Mouse (Mus musculus) intestine, embryonic 15.5 days (tissue): ENCODE data around the gene Gm5447. TPM values are rescaled to one million over a fixed set of nuclear protein-coding genes. Genes with fewer than 3 reads are reported as not detected.

ENCODE experiments used
- ATAC-seq: fragments of 200-750 bp; cut with Nextera tagmentation; 2 replicates; pipeline ENCODE4 v1.8.0; 2017; ENCODE audit warnings: moderate TSS enrichment, moderate library complexity
- H3K27ac ChIP-seq: fragments of 300-500 bp; sonication (generic); 2 replicates; pipeline ENCODE4 v1.5.1; 2015; ENCODE audit warnings: mild to moderate bottlenecking, inconsistent platforms
- H3K27me3 ChIP-seq: fragments of 300-500 bp; sonication (generic); replicated peaks from 2 replicates; pipeline ENCODE4 v1.6.1; 2015; ENCODE audit warnings: inconsistent platforms
- H3K36me3 ChIP-seq: fragments of 300-500 bp; sonication (generic); 2 replicates; pipeline ENCODE4 v1.6.1; 2015; ENCODE audit warnings: inconsistent platforms
- H3K4me1 ChIP-seq: fragments of 300-500 bp; sonication (generic); replicated peaks from 2 replicates; pipeline ENCODE4 v1.6.1; 2015; ENCODE audit warnings: inconsistent platforms
- H3K4me2 ChIP-seq: fragments of 300-500 bp; sonication (generic); replicated peaks from 2 replicates; pipeline ENCODE4 v1.6.1; 2015; ENCODE audit warnings: mild to moderate bottlenecking, inconsistent platforms
- H3K4me3 ChIP-seq: fragments of 300-500 bp; sonication (generic); replicated peaks from 2 replicates; pipeline ENCODE4 v1.5.1; 2015; ENCODE audit warnings: inconsistent platforms
- H3K9ac ChIP-seq: fragments of 300-500 bp; sonication (generic); 2 replicates; pipeline ENCODE4 v1.6.1; 2015; ENCODE audit warnings: inconsistent platforms
- H3K9me3 ChIP-seq: fragments of 300-500 bp; sonication (generic); 2 replicates; pipeline ENCODE4 v1.6.1; 2016; ENCODE audit warnings: inconsistent platforms
- WGBS: fragments of 180-500 bp; shearing (Covaris S2); methylation state at CpG from one replicate; pipeline ENCODE4 v1.1.7; 2015; 5-methylcytosine and 5-hydroxymethylcytosine counted together
- polyA plus RNA-seq: library from polyadenylated mRNA; unstranded; fragments of >200 nt; fragmentation: Nextera tagmentation; extraction: Ambion mirVana; gene quantifications from 2 replicates; pipeline ENCODE4 v1.2.1, GENCODE M21; 2015

Gm5447 gene
- polyA plus RNA-seq, 1 experiment from 2014 or later, result 0.30 TPM

DNA sequence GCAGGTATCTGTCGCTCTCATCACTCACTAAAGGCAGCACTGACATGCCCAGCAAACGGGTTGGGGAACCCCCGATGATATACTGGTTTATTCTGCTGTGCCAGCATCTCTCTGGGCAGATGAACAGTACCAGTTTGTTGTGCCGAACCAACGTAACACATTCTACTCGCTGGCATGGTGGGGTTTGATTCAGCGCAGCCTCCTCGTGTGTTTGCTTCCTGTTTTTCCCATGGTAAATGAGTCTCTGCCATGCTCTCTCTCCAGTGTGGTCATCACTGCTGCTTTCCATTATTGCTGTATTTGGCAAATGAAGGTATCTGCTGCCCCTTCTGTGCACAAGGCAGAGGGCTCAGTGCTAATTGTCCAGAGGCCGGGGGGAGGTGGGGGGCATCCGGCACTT lies 15.7 kb downstream of the Gm5447 start:
- Histone ChIP-seq H3K27ac (peak overlapping the region; percentile 58; the same call in 1 of the 2 replicates), H3K9me3 (no peaks in the 10 kb centered on the region), H3K27me3 (no peaks in the 10 kb centered on the region), H3K4me1 (no peaks in the 10 kb centered on the region), H3K4me2 (peak overlapping the region; percentile 26; the same call in 1 of the 2 replicates), H3K36me3 (no peaks in the 10 kb centered on the region), H3K9ac (no peak overlapping the region), H3K4me3 (no peak overlapping the region)
- no peak; the same call in 1 of the 2 replicates for ATAC-seq
- WGBS, result 59% methylated on average over 10 of the region's 10 CpGs

DNA sequence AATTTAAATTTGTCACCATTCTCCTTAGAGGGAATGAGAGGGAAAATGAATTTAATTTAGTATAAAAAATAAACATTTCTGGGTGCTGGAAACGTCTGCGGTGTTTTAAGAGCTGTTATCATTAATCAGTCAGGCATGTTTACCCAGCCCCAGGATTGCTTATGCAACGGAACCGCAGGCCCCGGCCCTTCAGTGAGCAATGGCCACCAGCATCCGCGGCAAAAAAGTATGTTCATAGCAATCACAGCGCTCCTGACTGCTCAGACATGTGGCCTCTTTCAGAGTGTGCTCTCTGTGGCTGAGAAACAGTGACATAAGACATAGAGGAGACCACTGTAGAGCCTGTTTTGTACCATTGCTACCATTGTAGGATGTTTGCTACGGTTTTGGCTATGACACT lies 16.2 kb downstream of the Gm5447 start:
- Histone ChIP-seq H3K27ac (peak overlapping the region; percentile 58; the same call in 1 of the 2 replicates), H3K36me3 (no peaks in the 10 kb centered on the region), H3K4me3 (no peak overlapping the region), H3K9ac (no peak overlapping the region), H3K27me3 (no peaks in the 10 kb centered on the region), H3K9me3 (no peaks in the 10 kb centered on the region), H3K4me1 (no peaks in the 10 kb centered on the region), H3K4me2 (peak overlapping the region; percentile 26; the same call in 1 of the 2 replicates)
- peak; percentile 65 for ATAC-seq
- WGBS, result 26% methylated on average over 9 of the region's 9 CpGs

DNA sequence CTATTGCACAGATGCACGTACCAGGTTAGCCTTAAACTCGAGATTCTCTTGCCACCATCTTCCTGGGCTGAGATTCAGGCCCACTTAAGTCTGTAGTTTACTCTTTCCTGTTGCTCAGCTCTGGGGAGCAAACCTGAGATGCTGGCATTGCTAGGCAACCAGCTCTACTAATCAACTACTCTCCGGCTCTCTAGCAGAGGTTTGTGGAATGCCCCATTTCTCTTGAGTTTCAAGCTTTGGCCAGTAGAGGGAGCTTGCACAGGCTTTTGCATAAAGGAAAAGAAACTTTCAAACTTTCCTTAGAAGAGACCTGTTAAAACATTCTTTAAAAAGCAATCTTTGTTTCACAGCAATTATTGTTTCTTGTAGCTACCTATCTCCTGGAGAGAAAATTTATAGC lies 19.8 kb downstream of the Gm5447 start:
- WGBS, result 39% methylated on average over 3 of the region's 3 CpGs
- Histone ChIP-seq H3K4me2 (no peak overlapping the region), H3K9me3 (no peaks in the 10 kb centered on the region), H3K4me1 (no peaks in the 10 kb centered on the region), H3K36me3 (no peaks in the 10 kb centered on the region), H3K9ac (no peak overlapping the region), H3K27me3 (no peaks in the 10 kb centered on the region), H3K4me3 (no peak overlapping the region), H3K27ac (no peak overlapping the region)
- no peak for ATAC-seq

DNA sequence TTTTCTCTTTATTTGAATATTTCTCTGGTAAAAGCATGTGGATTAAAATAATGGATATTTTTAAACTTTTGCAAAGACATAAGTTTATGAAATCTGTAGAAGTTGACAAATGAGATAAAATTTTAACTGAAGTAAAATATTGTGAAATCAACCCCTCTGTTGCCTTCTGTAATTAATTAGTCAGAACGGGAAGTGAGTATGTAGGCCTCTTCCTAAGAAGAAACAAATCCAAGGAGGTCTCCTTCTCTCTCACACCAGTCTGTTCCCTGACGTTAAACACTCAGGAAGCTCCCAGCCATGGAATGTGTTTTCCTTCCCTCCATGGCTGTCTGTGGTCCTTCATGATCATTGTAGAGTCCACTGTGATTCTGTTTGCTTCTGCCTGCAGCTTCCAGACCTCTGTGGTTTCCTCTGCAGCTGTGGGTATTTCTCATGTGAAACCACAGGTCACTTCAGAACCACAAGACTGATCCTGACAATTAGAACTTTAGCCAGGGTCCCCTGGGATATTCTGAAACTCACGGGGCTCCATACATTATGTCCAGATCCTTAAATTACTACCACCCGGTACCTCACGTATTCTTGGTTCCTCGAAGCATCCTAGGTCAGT lies 20.4 kb downstream of the Gm5447 start:
- no peak overlapping the region for H3K27ac ChIP-seq
- H3K9me3 ChIP-seq, result no peaks in the 10 kb centered on the region
- no peaks in the 10 kb centered on the region for H3K36me3 ChIP-seq
- H3K9ac ChIP-seq, result no peak overlapping the region
- H3K27me3 ChIP-seq, result no peaks in the 10 kb centered on the region
- no peak for ATAC-seq
- H3K4me3 ChIP-seq, result no peak overlapping the region
- WGBS, result 73% methylated on average over 6 of the region's 6 CpGs
- no peaks in the 10 kb centered on the region for H3K4me1 ChIP-seq
- H3K4me2 ChIP-seq, result no peak overlapping the region

DNA sequence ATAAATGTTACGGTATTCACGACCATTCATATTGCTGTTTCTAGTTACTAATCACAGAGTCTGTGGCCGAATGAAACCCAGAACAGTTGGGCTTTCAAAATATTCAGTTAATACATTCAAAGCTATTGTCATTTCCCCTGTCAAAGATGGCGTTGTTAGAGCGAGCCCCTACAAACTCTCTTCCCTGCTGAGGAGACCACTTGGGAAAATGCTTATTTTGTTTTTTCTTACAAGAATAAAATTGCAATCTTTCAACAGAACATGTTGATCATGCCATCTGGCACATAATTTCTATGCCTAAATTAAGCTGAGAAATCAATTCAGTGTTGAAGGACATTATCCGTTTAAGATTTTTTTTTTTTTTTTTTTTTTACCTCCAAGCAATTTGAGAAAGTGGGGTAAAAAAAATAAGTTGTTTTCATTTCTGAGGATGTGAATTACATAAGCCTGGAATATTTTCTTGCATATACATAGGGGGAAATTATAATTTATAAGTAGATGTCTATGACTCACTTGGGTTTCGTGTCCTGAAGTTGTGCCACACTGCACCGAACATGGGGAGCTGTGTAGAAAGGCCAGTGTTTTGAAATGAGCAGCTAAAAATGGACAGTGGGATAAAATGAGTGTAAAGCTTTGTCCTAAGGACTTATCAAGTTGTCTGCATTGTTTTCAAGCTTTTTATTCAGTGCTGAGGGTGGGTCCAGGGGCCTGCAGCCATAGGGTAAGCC lies 23.7 kb downstream of the Gm5447 start:
- H3K4me2 ChIP-seq, result no peak overlapping the region
- H3K9ac ChIP-seq, result no peak overlapping the region
- WGBS, result 77% methylated on average over 8 of the region's 8 CpGs
- no peaks in the 10 kb centered on the region for H3K9me3 ChIP-seq
- ATAC-seq, result no peak
- H3K27ac ChIP-seq, result no peak overlapping the region
- H3K36me3 ChIP-seq, result no peaks in the 10 kb centered on the region
- H3K27me3 ChIP-seq, result no peaks in the 10 kb centered on the region
- H3K4me1 ChIP-seq, result no peaks in the 10 kb centered on the region
- no peak overlapping the region for H3K4me3 ChIP-seq

DNA sequence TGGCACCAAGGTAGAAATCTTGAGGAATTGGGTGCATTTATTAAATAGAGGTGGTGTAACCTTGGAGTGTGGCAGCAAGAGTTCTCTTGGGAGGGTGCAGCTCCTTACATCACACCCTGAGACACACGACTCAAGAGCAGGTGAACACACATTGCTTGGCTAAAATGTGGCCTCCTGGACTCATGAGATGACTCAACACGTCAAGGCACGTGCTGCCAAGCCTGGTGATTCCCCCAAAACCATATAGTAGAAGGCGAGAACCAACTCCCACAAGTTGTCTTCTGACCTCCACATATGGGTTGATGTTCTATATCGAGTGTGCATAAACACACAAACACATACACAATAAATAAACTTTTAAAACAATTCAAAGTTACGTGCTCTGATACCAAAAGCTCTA lies 25.8 kb downstream of the Gm5447 start:
- WGBS, result 87% methylated on average over 6 of the region's 6 CpGs
- no peak overlapping the region for H3K4me2 ChIP-seq
- H3K9me3 ChIP-seq, result no peaks in the 10 kb centered on the region
- ATAC-seq, result no peak
- H3K27me3 ChIP-seq, result no peaks in the 10 kb centered on the region
- H3K27ac ChIP-seq, result no peak overlapping the region
- H3K9ac ChIP-seq, result no peak overlapping the region
- H3K4me3 ChIP-seq, result no peak overlapping the region
- H3K36me3 ChIP-seq, result no peaks in the 10 kb centered on the region
- H3K4me1 ChIP-seq, result 0 out of 2 replicates have a peak, but pooled peaks cover 5% of the 10 kb centered on the region

DNA sequence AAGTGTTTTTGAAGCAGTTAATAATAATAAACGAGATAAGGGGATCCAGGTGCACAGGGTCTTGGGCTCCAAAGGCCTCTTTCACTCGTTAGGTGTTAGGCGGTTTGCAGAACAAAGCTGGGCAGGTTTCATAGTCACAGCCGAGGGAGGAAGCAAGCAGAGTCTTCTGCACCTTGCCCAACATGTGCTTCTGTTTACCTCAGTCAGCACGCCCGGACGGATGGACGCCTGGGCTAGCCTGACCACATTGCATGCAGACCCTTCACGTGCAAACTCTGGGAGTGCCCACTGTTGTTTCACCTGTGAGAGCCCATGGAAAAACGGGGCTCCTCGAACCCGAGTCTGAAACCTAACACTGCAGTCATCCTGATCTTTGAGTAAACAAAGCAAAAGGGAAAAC lies 30.5 kb downstream of the Gm5447 start:
- Histone ChIP-seq H3K4me1 (0 out of 2 replicates have a peak, but pooled peaks cover 5% of the 10 kb centered on the region), H3K27me3 (no peaks in the 10 kb centered on the region), H3K4me3 (peak overlapping the region; percentile 17; the same call in 1 of the 2 replicates), H3K36me3 (no peaks in the 10 kb centered on the region), H3K4me2 (peak overlapping the region; percentile 49), H3K9ac (no peak overlapping the region), H3K27ac (no peak overlapping the region), H3K9me3 (no peaks in the 10 kb centered on the region)
- ATAC-seq, result no peak; the same call in 1 of the 2 replicates
- WGBS, result 38% methylated on average over 12 of the region's 12 CpGs

DNA sequence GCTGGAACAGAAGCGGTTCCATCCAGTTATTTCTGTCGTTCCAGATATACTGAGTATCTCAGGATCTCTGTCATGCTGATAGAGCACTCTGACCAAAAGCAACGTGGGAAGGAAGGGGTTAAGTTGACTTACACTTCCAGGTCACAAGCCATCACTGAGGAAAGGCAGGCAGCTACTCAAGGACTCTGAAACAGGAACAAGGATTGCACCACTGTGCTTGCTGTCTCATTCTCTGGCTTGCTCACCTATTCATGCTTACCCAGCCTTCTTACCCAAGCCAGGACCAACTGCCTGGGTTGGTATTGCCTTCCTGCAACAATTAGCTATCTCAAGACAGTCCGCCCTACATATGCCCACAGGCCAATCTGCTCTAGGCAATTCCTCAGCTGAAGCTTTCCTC lies 31.0 kb downstream of the Gm5447 start:
- Histone ChIP-seq H3K4me2 (peak overlapping the region; percentile 49), H3K4me3 (peak overlapping the region; percentile 17; the same call in 1 of the 2 replicates), H3K27ac (no peak overlapping the region), H3K9ac (no peak overlapping the region), H3K27me3 (no peaks in the 10 kb centered on the region), H3K36me3 (no peaks in the 10 kb centered on the region), H3K9me3 (no peaks in the 10 kb centered on the region), H3K4me1 (0 out of 2 replicates have a peak, but pooled peaks cover 5% of the 10 kb centered on the region)
- WGBS, result 50% methylated on average over 4 of the region's 4 CpGs
- no peak for ATAC-seq

DNA sequence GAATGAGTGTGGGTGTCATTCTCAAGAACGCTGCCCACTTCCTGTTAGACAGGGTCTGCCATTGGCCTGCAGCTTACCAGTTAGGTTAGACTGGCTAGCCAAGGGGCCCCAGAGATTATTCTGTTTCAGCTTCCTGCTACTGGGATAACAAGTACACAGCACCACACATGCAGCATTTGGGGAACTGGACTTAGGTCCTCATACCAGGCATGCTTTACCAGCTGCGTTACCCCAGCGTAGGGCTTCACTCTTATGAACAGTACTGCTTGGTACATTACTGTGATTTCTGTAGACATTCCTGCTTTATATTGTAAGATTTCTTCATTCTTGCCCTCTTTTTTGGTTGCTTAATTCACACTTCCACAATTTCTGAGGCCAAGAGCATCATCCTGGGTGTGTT lies 43.5 kb downstream of the Gm5447 start:
- Histone ChIP-seq H3K36me3 (no peaks in the 10 kb centered on the region), H3K4me1 (no peaks in the 10 kb centered on the region), H3K4me3 (no peak overlapping the region), H3K9me3 (no peaks in the 10 kb centered on the region), H3K27me3 (no peaks in the 10 kb centered on the region), H3K4me2 (no peak overlapping the region), H3K27ac (no peak overlapping the region), H3K9ac (no peak overlapping the region)
- WGBS, result 87% methylated on average over 3 of the region's 3 CpGs
- no peak for ATAC-seq

DNA sequence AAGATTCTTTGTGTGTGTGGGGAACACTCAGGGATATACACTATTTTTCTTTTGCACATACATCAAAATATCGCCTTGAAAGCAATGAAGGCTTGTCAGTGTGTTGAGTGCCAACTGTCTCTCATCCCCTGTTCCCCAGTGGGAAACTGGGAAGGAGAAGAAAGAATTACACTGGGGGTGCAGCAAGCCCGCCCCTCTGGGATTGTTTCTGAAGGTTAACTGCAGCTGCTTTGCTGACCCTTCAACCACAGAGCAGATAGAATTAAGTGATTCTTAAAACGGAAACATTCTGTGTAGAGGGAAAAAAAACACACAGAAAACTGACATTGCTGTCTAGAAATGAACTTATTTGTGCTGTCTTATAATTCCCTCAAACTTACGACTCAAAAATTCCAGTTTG lies 47.5 kb downstream of the Gm5447 start:
- WGBS, result 49% methylated on average over 4 of the region's 4 CpGs
- H3K36me3 ChIP-seq, result no peaks in the 10 kb centered on the region
- ATAC-seq, result no peak
- H3K9me3 ChIP-seq, result no peaks in the 10 kb centered on the region
- H3K4me2 ChIP-seq, result no peak overlapping the region
- no peak overlapping the region for H3K27ac ChIP-seq
- no peaks in the 10 kb centered on the region for H3K27me3 ChIP-seq
- no peaks in the 10 kb centered on the region for H3K4me1 ChIP-seq
- no peak overlapping the region for H3K9ac ChIP-seq
- no peak overlapping the region for H3K4me3 ChIP-seq

DNA sequence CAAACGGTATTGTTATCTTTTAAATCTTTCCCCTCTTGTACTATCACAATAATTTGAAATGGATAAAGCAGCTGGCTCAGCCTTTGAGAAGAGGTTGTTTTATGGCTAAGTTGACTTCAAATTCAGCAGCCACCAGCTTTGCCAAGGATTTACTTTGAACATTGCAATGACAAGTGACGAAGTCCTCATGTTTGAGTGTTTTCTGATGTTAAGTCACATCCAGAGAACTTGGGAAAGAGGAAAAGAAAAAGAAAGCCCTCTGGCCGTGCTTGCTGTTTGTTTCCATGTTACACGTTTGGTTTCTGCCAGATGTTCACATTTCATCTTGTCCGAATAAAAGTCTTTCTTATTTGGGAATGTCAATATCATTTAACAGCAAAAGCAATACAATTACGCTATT lies 47.9 kb downstream of the Gm5447 start:
- WGBS, result 28% methylated on average over 6 of the region's 6 CpGs
- no peak overlapping the region for H3K27ac ChIP-seq

DNA sequence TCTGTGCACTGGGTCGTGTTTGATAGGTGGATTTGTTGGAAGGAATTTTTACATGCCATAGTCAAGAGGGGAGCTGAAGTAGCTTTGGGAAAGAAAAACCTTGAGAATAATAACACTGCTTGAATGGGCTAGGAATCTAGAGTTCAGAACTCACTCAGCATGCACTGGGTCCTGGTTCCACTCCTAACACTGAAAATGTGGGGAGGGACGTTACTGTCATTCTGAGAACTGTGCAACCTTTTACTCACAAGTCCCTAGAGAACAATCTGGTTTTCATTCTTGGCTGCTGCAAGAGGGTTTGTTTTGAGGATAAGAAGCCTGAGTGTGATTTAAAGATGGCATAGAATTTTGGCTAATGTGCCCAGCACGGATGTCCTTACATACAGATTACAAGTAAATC lies 49.7 kb downstream of the Gm5447 start:
- 78% methylated on average over 3 of the region's 3 CpGs for WGBS
- H3K36me3 ChIP-seq, result no peaks in the 10 kb centered on the region
- H3K4me1 ChIP-seq, result no peaks in the 10 kb centered on the region
- H3K9ac ChIP-seq, result no peak overlapping the region
- no peak overlapping the region for H3K4me3 ChIP-seq
- no peaks in the 10 kb centered on the region for H3K9me3 ChIP-seq
- H3K27ac ChIP-seq, result no peak overlapping the region
- no peak overlapping the region for H3K4me2 ChIP-seq
- H3K27me3 ChIP-seq, result no peaks in the 10 kb centered on the region
- ATAC-seq, result no peak

More for the DNA sequence above, 47.9 kb downstream of the Gm5447 start:
- Histone ChIP-seq H3K27me3 (no peaks in the 10 kb centered on the region), H3K9me3 (no peaks in the 10 kb centered on the region), H3K36me3 (no peaks in the 10 kb centered on the region), H3K4me2 (no peak overlapping the region), H3K9ac (no peak overlapping the region), H3K4me3 (no peak overlapping the region), H3K4me1 (no peaks in the 10 kb centered on the region)
- no peak for ATAC-seq
